Mouse (Mus musculus) small intestine, adult 2 months (tissue): ENCODE data around the gene Kcnn3.
A peak's percentile ranks its signal among the peaks of the same experiment; 100 is the strongest.

Source experiments
- CTCF ChIP-seq: fragments of 200-500 bp; IDR thresholded peaks from 2 replicates; pipeline ENCODE4 v1.5.1; 2012; ENCODE audit warnings: low read depth, mild to moderate bottlenecking, control low read depth, inconsistent platforms, low read length, moderate library complexity, mixed read lengths; ENCODE audit not compliant: insufficient replicate concordance, insufficient read length; ENCODE audit errors: extremely low read depth
- POLR2A ChIP-seq: fragments of 200-500 bp; IDR thresholded peaks from 2 replicates; pipeline ENCODE4 v1.6.1; 2012; ENCODE audit warnings: low read depth, mild to moderate bottlenecking, control low read depth, inconsistent platforms, low read length, moderate library complexity

DNA sequence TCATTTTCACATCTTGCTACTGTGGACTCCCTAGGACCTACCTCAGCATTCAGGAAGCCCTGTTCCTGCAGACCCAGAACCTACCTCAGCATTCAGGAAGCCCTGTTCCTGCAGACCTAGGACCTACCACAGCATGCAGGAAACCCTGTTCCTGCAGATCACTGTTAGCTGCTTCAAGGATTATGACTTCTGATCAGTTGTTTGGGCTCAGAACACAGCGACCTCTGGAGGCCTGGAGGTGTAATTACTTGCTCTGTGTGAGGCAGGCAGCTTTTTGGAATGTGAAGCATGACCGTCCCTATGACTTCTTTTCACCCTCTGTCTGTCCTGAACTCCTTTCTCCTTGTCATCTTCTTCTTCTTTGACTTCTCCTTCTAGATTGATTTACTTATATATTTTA is 38.5 kb upstream of the Kcnn3 start:
- TF ChIP-seq CTCF (peak; percentile 73; the same call in 1 of the 2 replicates), POLR2A (no peak)
